In genomic region chr8:83511696-83512095, GRCm38 (mm10) we compare ENCODE assay signal across 31 mouse cellular contexts. TPM values are rescaled to one million over a fixed set of nuclear protein-coding genes. Genes with fewer than 3 reads are reported as not detected.
"Had no signal": no experiment of that assay in that cellular context is flagged by ENCODE, and none has a peak within 500 bp of the region (broad histone marks: within the 10 kb centered on the region; RNA-seq: fewer than 3 reads in every experiment).

No protein-coding gene starts in this region.

- H3K9me3 ChIP-seq: limb, embryonic 15.5 days; lung, embryonic 15.5 days had no signal

- H3K4me2 ChIP-seq: kidney, embryonic 15.5 days; limb, embryonic 12.5 days; limb, embryonic 15.5 days; liver, embryonic 11.5 days; lung, embryonic 15.5 days; midbrain, embryonic 12.5 days; neural tube, embryonic 13.5 days had no signal

- H3K9ac ChIP-seq: kidney, embryonic 15.5 days; limb, embryonic 12.5 days; limb, embryonic 15.5 days; liver, embryonic 14.5 days; liver, postnatal 0 days; lung, embryonic 15.5 days; midbrain, embryonic 12.5 days; neural tube, embryonic 13.5 days had no signal

- H3K27ac ChIP-seq: kidney, embryonic 15.5 days; limb, embryonic 12.5 days; limb, embryonic 15.5 days; liver, embryonic 14.5 days; lung, embryonic 15.5 days; macrophage; midbrain, embryonic 12.5 days; neural tube, embryonic 13.5 days had no signal

- H3K4me1 ChIP-seq: kidney, embryonic 15.5 days; limb, embryonic 12.5 days; limb, embryonic 15.5 days; lung, embryonic 15.5 days; midbrain, embryonic 12.5 days; neural tube, embryonic 13.5 days had no signal

- H3K27me3 ChIP-seq: kidney, embryonic 15.5 days; limb, embryonic 12.5 days; limb, embryonic 15.5 days; lung, embryonic 15.5 days; midbrain, embryonic 12.5 days; neural tube, embryonic 13.5 days had no signal

- DNase-seq: kidney, adult 8-10 months; kidney, postnatal 10 days; kidney, postnatal 36 days; left cerebral cortex, postnatal 4 days; liver, postnatal 0 days; retina, postnatal 1 day; right cerebral cortex, postnatal 25 days; spleen, adult 18-20 months; thymus, adult 18-20 months; thymus, postnatal 36 days had no signal

- H3K4me3 ChIP-seq: kidney, embryonic 15.5 days; limb, embryonic 12.5 days; limb, embryonic 15.5 days; lung, embryonic 15.5 days; midbrain, embryonic 12.5 days; myocyte; neural tube, embryonic 13.5 days had no signal

- ATAC-seq: liver, postnatal 0 days; midbrain, embryonic 16.5 days had no signal

- H3K36me3 ChIP-seq: kidney, embryonic 15.5 days; limb, embryonic 12.5 days; limb, embryonic 15.5 days; lung, embryonic 15.5 days; midbrain, embryonic 12.5 days; neural tube, embryonic 13.5 days had no signal

RNA-seq across cellular contexts. Expression of gene Olfr370, which starts 23.9 kb away (rescaled TPM):
- total RNA-seq: layer of hippocampus, adult 8-10 months; layer of hippocampus, postnatal 10 days; left cerebral cortex, adult 8-10 months; left cerebral cortex, postnatal 14 days; left cerebral cortex, postnatal 4 days; megakaryocyte, adult 5-6 weeks; monocyte, adult 5-6 weeks; neutrophil, adult 5-6 weeks had no signal
- polyA plus RNA-seq: kidney, embryonic 15.5 days; limb, embryonic 12.5 days; limb, embryonic 15.5 days; liver, embryonic 11.5 days; liver, embryonic 14.5 days; liver, postnatal 0 days; lung, embryonic 15.5 days; macrophage; midbrain, embryonic 12.5 days; midbrain, embryonic 16.5 days; myocyte; stomach, embryonic 16.5 days; testis, adult 2 months; urinary bladder, adult 2 months had no signal
